Mouse (Mus musculus): ENCODE measurements around the gene Fbxo11. TPM values are rescaled to one million over a fixed set of nuclear protein-coding genes. Genes with fewer than 3 reads are reported as not detected.

Gene Fbxo11
- polyA plus RNA-seq, 1 experiment, result 39.6 TPM

- H3K36me3 ChIP-seq (ENCODE audit: control insufficient read depth, insufficient read depth, low read length), result no peaks in the 10 kb centered on the region
- WGBS, result 86% methylated on average over 4 of the region's 4 CpGs
- peak; percentile 27 for DNase-seq
- peaks cover 8% of the 10 kb centered on the region for H3K4me1 ChIP-seq (replicated peaks; ENCODE audit: control insufficient read depth, insufficient read depth, low read length)
- no peak for TF ChIP-seq POLR2A (IDR thresholded peaks at IDR 0.05; ENCODE audit: control insufficient read depth, extremely low read depth, insufficient read depth, low read length, poor library complexity)
- TF ChIP-seq CTCF (IDR thresholded peaks at IDR 0.05; ENCODE audit: borderline replicate concordance, control insufficient read depth, extremely low read depth, insufficient read depth, low read length, poor library complexity), result no peak
- H3K4me3 ChIP-seq (ENCODE audit: control insufficient read depth, insufficient read depth, low read length), result no peak overlapping the region
- no peaks in the 10 kb centered on the region for H3K27me3 ChIP-seq (ENCODE audit: control insufficient read depth, insufficient read depth, low read length)
- no peak overlapping the region for H3K27ac ChIP-seq (ENCODE audit: control insufficient read depth, insufficient read depth, low read length)
Observed at GRCm38 (mm10) chr17:88107708-88108107, 42.6 kb upstream of the Fbxo11 start.

GRCm38 (mm10) chr17:88106365-88106764 lies 41.3 kb upstream of the Fbxo11 start:
- no peak overlapping the region for H3K4me3 ChIP-seq (ENCODE audit: control insufficient read depth, insufficient read depth, low read length)
- H3K27ac ChIP-seq (ENCODE audit: control insufficient read depth, insufficient read depth, low read length), result no peak overlapping the region
- 97% methylated on average over 9 of the region's 9 CpGs for WGBS
- no peaks in the 10 kb centered on the region for H3K27me3 ChIP-seq (ENCODE audit: control insufficient read depth, insufficient read depth, low read length)
- TF ChIP-seq POLR2A (IDR thresholded peaks at IDR 0.05; ENCODE audit: control insufficient read depth, extremely low read depth, insufficient read depth, low read length, poor library complexity), result no peak
- no peak for TF ChIP-seq CTCF (IDR thresholded peaks at IDR 0.05; ENCODE audit: borderline replicate concordance, control insufficient read depth, extremely low read depth, insufficient read depth, low read length, poor library complexity)
- no peaks in the 10 kb centered on the region for H3K4me1 ChIP-seq (replicated peaks; ENCODE audit: control insufficient read depth, insufficient read depth, low read length)
- no peaks in the 10 kb centered on the region for H3K36me3 ChIP-seq (ENCODE audit: control insufficient read depth, insufficient read depth, low read length)
- DNase-seq, result no peak

GRCm38 (mm10) chr17:88102597-88102996 lies 37.5 kb upstream of the Fbxo11 start:
- no peak for TF ChIP-seq CTCF (IDR thresholded peaks at IDR 0.05; ENCODE audit: borderline replicate concordance, control insufficient read depth, extremely low read depth, insufficient read depth, low read length, poor library complexity)
- no peak for TF ChIP-seq POLR2A (IDR thresholded peaks at IDR 0.05; ENCODE audit: control insufficient read depth, extremely low read depth, insufficient read depth, low read length, poor library complexity)
- no peak overlapping the region for H3K4me3 ChIP-seq (ENCODE audit: control insufficient read depth, insufficient read depth, low read length)

GRCm38 (mm10) chr17:88098181-88098852 lies 33.2 kb upstream of the Fbxo11 start:
- Histone ChIP-seq H3K36me3 (ENCODE audit: control insufficient read depth, insufficient read depth, low read length) (no peaks in the 10 kb centered on the region), H3K4me3 (ENCODE audit: control insufficient read depth, insufficient read depth, low read length) (no peak overlapping the region), H3K4me1 (replicated peaks; ENCODE audit: control insufficient read depth, insufficient read depth, low read length) (no peaks in the 10 kb centered on the region), H3K27ac (ENCODE audit: control insufficient read depth, insufficient read depth, low read length) (no peak overlapping the region), H3K27me3 (ENCODE audit: control insufficient read depth, insufficient read depth, low read length) (no peaks in the 10 kb centered on the region)
- TF ChIP-seq POLR2A (IDR thresholded peaks at IDR 0.05; ENCODE audit: control insufficient read depth, extremely low read depth, insufficient read depth, low read length, poor library complexity), result no peak
- no peak for TF ChIP-seq CTCF (IDR thresholded peaks at IDR 0.05; ENCODE audit: borderline replicate concordance, control insufficient read depth, extremely low read depth, insufficient read depth, low read length, poor library complexity)
- WGBS, result 94% methylated on average over 9 of the region's 9 CpGs
- no peak for DNase-seq

More at GRCm38 (mm10) chr17:88102597-88102996, 37.5 kb upstream of the Fbxo11 start:
- no peaks in the 10 kb centered on the region for H3K36me3 ChIP-seq (ENCODE audit: control insufficient read depth, insufficient read depth, low read length)
- WGBS, result 69% methylated on average over 7 of the region's 7 CpGs
- H3K27ac ChIP-seq (ENCODE audit: control insufficient read depth, insufficient read depth, low read length), result no peak overlapping the region
- no peaks in the 10 kb centered on the region for H3K27me3 ChIP-seq (ENCODE audit: control insufficient read depth, insufficient read depth, low read length)
- no peaks in the 10 kb centered on the region for H3K4me1 ChIP-seq (replicated peaks; ENCODE audit: control insufficient read depth, insufficient read depth, low read length)
- no peak for DNase-seq

- Histone ChIP-seq H3K27me3 (ENCODE audit: control insufficient read depth, insufficient read depth, low read length) (no peaks in the 10 kb centered on the region), H3K36me3 (ENCODE audit: control insufficient read depth, insufficient read depth, low read length) (no peaks in the 10 kb centered on the region), H3K27ac (ENCODE audit: control insufficient read depth, insufficient read depth, low read length) (no peak overlapping the region), H3K4me3 (ENCODE audit: control insufficient read depth, insufficient read depth, low read length) (no peak overlapping the region), H3K4me1 (replicated peaks; ENCODE audit: control insufficient read depth, insufficient read depth, low read length) (no peaks in the 10 kb centered on the region)
- over 99% methylated on average over 3 of the region's 3 CpGs for whole genome bisulfite sequencing
- no peak for DNase-seq
- TF ChIP-seq CTCF (IDR thresholded peaks at IDR 0.05; ENCODE audit: borderline replicate concordance, control insufficient read depth, extremely low read depth, insufficient read depth, low read length, poor library complexity) (no peak), POLR2A (IDR thresholded peaks at IDR 0.05; ENCODE audit: control insufficient read depth, extremely low read depth, insufficient read depth, low read length, poor library complexity) (no peak)
Observed at GRCm38 (mm10) chr17:88097543-88097942, 32.5 kb upstream of the Fbxo11 start.

GRCm38 (mm10) chr17:88096809-88097399 lies 31.8 kb upstream of the Fbxo11 start:
- DNase-seq, result no peak
- H3K4me3 ChIP-seq (ENCODE audit: control insufficient read depth, insufficient read depth, low read length), result no peak overlapping the region
- no peaks in the 10 kb centered on the region for H3K4me1 ChIP-seq (replicated peaks; ENCODE audit: control insufficient read depth, insufficient read depth, low read length)
- H3K27me3 ChIP-seq (ENCODE audit: control insufficient read depth, insufficient read depth, low read length), result no peaks in the 10 kb centered on the region
- no peaks in the 10 kb centered on the region for H3K36me3 ChIP-seq (ENCODE audit: control insufficient read depth, insufficient read depth, low read length)
- TF ChIP-seq POLR2A (IDR thresholded peaks at IDR 0.05; ENCODE audit: control insufficient read depth, extremely low read depth, insufficient read depth, low read length, poor library complexity) (no peak), CTCF (IDR thresholded peaks at IDR 0.05; ENCODE audit: borderline replicate concordance, control insufficient read depth, extremely low read depth, insufficient read depth, low read length, poor library complexity) (no peak)
- WGBS, result 61% methylated on average over 12 of the region's 12 CpGs
- H3K27ac ChIP-seq (ENCODE audit: control insufficient read depth, insufficient read depth, low read length), result no peak overlapping the region
